26 mouse cellular contexts compared by ENCODE assay signal in the genomic region with DNA sequence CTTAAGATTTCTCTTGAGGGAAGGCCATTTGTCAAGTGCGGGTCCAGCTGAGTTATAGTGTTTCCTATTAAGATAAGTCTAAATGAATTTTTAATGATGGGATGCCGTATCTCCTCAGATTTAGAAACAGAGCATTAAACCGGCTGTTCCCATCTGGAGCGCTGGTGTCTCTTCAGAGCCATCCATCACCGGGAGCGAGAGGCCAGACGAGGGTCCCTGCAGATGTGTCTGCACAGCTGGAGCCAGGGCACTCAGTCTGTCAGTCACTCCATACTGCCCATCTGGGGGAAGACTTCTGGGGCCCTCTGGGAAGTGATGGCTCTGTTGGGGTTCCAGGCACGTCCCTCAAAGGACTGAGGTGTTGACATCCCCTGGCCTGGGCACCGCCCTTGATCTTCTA.
A peak's percentile ranks its signal among the peaks of the same experiment; 100 is the strongest.
DNase-seq lines count a peak whose midpoint lies in the region; ATAC-seq and TF ChIP-seq lines count a peak whose summit lies in the region.
"Had no signal": no experiment of that assay in that cellular context is flagged by ENCODE, and none has a peak within 500 bp of the region (broad histone marks: within the 10 kb centered on the region; RNA-seq: fewer than 3 reads in every experiment).

No protein-coding gene starts in this region.

- H3K27me3 ChIP-seq in heart, embryonic 11.5 days (ENCODE audit: control insufficient read depth, insufficient read depth, low read length), result no peaks in the 10 kb centered on the region
- H3K27me3 ChIP-seq in kidney, embryonic 16.5 days (ENCODE audit: insufficient read depth, low read length), result no peaks in the 10 kb centered on the region
- H3K27me3 ChIP-seq in kidney, adult 2 months (replicated peaks; ENCODE audit: control insufficient read depth, insufficient read depth, low read length), result no peaks in the 10 kb centered on the region
- H3K27me3 ChIP-seq in lung, embryonic 15.5 days, result no peaks in the 10 kb centered on the region
- no peaks in the 10 kb centered on the region for H3K27me3 ChIP-seq in hindbrain, embryonic 13.5 days
- H3K27me3 ChIP-seq: heart, embryonic 12.5 days; limb, embryonic 12.5 days; liver, embryonic 15.5 days; Patski had no signal

- WGBS in heart, embryonic 11.5 days (ENCODE audit: insufficient replicate concordance), result 62% methylated on average over 9 of the region's 9 CpGs
- 57% methylated on average over 9 of the region's 9 CpGs for WGBS in kidney, embryonic 16.5 days
- 61% methylated on average over 9 of the region's 9 CpGs for WGBS in kidney, adult 2 months
- WGBS in lung, embryonic 15.5 days, result 39% methylated on average over 9 of the region's 9 CpGs
- WGBS in hindbrain, embryonic 13.5 days, result 40% methylated on average over 9 of the region's 9 CpGs

- H3K9ac ChIP-seq in heart, embryonic 11.5 days (ENCODE audit: low read depth, low read length), result no peak overlapping the region
- no peak overlapping the region for H3K9ac ChIP-seq in kidney, embryonic 16.5 days (replicated peaks; ENCODE audit: low read length)
- no peak overlapping the region for H3K9ac ChIP-seq in lung, embryonic 15.5 days
- no peak overlapping the region for H3K9ac ChIP-seq in hindbrain, embryonic 13.5 days
- H3K9ac ChIP-seq: heart, embryonic 12.5 days; limb, embryonic 12.5 days; liver, embryonic 15.5 days had no signal

- H3K27ac ChIP-seq in heart, embryonic 11.5 days (ENCODE audit: low read depth, low read length), result no peak overlapping the region
- H3K27ac ChIP-seq in kidney, embryonic 16.5 days (ENCODE audit: low read length), result no peak overlapping the region
- H3K27ac ChIP-seq in kidney, adult 2 months (ENCODE audit: insufficient read depth, low read depth, low read length), result no peak overlapping the region
- no peak overlapping the region for H3K27ac ChIP-seq in lung, embryonic 15.5 days
- peak overlapping the region; percentile 70; the same call in 1 of the 2 replicates for H3K27ac ChIP-seq in hindbrain, embryonic 13.5 days
- H3K27ac ChIP-seq: gastrocnemius, adult 2 months; limb, embryonic 12.5 days; liver, embryonic 15.5 days; stomach, postnatal 0 days had no signal

- no peak for TF ChIP-seq CTCF in kidney, adult 2 months (conservative IDR thresholded peaks at IDR 0.05; ENCODE audit: insufficient read depth, insufficient read length, low read depth, low read length)

- no peaks in the 10 kb centered on the region for H3K4me1 ChIP-seq in heart, embryonic 11.5 days (ENCODE audit: control insufficient read depth, insufficient read depth, low read length)
- H3K4me1 ChIP-seq in kidney, embryonic 16.5 days (ENCODE audit: insufficient read depth, low read length), result no peaks in the 10 kb centered on the region
- H3K4me1 ChIP-seq in kidney, adult 2 months (ENCODE audit: control insufficient read depth, insufficient read depth, low read length), result no peaks in the 10 kb centered on the region
- H3K4me1 ChIP-seq in lung, embryonic 15.5 days, result no peaks in the 10 kb centered on the region
- H3K4me1 ChIP-seq in hindbrain, embryonic 13.5 days (replicated peaks), result peaks cover 17% of the 10 kb centered on the region
- H3K4me1 ChIP-seq: heart, embryonic 12.5 days; limb, embryonic 12.5 days; liver, embryonic 15.5 days had no signal

- no peaks in the 10 kb centered on the region for H3K9me3 ChIP-seq in heart, embryonic 11.5 days (replicated peaks; ENCODE audit: control insufficient read depth, low read length)
- H3K9me3 ChIP-seq in kidney, embryonic 16.5 days (ENCODE audit: low read length), result 0 out of 2 replicates have a peak, but pooled peaks cover 5% of the 10 kb centered on the region
- no peaks in the 10 kb centered on the region for H3K9me3 ChIP-seq in lung, embryonic 15.5 days
- H3K9me3 ChIP-seq in hindbrain, embryonic 13.5 days, result no peaks in the 10 kb centered on the region
- H3K9me3 ChIP-seq: limb, embryonic 12.5 days had no signal

- intact Hi-C loops in heart, postnatal 10 days (cut with DNase I), result no loop called here

- peak; percentile 1 to 10 for DNase-seq in heart, postnatal 10 days
- no peak for DNase-seq in kidney, adult 2 months
- no peak for DNase-seq in lung, postnatal 10 days
- no peak for DNase-seq in testis, postnatal 10 days (ENCODE audit: low spot score)
- DNase-seq: adrenal gland, postnatal 10 days; cerebellum, adult 8-10 months; cerebellum, postnatal 25 days; gastrocnemius, adult 2 months; gastrocnemius, postnatal 36 days; heart, adult 18-20 months; kidney, adult 18-20 months; right cerebral cortex, postnatal 4 days; thymus, adult 2 months; thymus, postnatal 4 days had no signal

- no peak overlapping the region for H3K4me2 ChIP-seq in heart, embryonic 11.5 days
- H3K4me2 ChIP-seq in kidney, embryonic 16.5 days (replicated peaks; ENCODE audit: low read depth, low read length), result no peak overlapping the region
- H3K4me2 ChIP-seq in lung, embryonic 15.5 days, result no peak overlapping the region
- no peak overlapping the region for H3K4me2 ChIP-seq in hindbrain, embryonic 13.5 days
- H3K4me2 ChIP-seq: heart, embryonic 12.5 days; limb, embryonic 12.5 days; liver, embryonic 15.5 days; midbrain, embryonic 11.5 days had no signal

- H3K4me3 ChIP-seq in heart, embryonic 11.5 days (ENCODE audit: low read depth, low read length), result no peak overlapping the region
- no peak overlapping the region for H3K4me3 ChIP-seq in kidney, embryonic 16.5 days (ENCODE audit: low read length)
- no peak overlapping the region for H3K4me3 ChIP-seq in kidney, adult 2 months (ENCODE audit: insufficient read depth, low read depth, low read length)
- no peak overlapping the region for H3K4me3 ChIP-seq in lung, embryonic 15.5 days
- H3K4me3 ChIP-seq in hindbrain, embryonic 13.5 days, result no peak overlapping the region
- H3K4me3 ChIP-seq: erythroblast, embryonic 14.5 days; gastrocnemius, adult 2 months; heart, embryonic 12.5 days; limb, embryonic 12.5 days; liver, embryonic 15.5 days had no signal

- no peak for ATAC-seq in heart, embryonic 11.5 days (replicated peaks; ENCODE audit: insufficient number of reproducible peaks, low FRiP score, low TSS enrichment)
- ATAC-seq in kidney, embryonic 16.5 days (ENCODE audit: low FRiP score, low TSS enrichment), result peak; percentile 39
- ATAC-seq in lung, embryonic 15.5 days (ENCODE audit: borderline replicate concordance, extremely low read depth, low FRiP score, low TSS enrichment), result peak; percentile 37; the same call in 1 of the 2 replicates
- ATAC-seq in hindbrain, embryonic 13.5 days (ENCODE audit: low FRiP score), result no peak
- ATAC-seq: midbrain, embryonic 16.5 days; Patski had no signal

- no peak for TF ChIP-seq POLR2A in kidney, adult 2 months (IDR thresholded peaks at IDR 0.05; ENCODE audit: low read depth, low read length)

- H3K36me3 ChIP-seq in heart, embryonic 11.5 days (ENCODE audit: control insufficient read depth, insufficient read depth, low read length), result no peaks in the 10 kb centered on the region
- no peaks in the 10 kb centered on the region for H3K36me3 ChIP-seq in kidney, embryonic 16.5 days (ENCODE audit: insufficient read depth, low read length)
- H3K36me3 ChIP-seq in kidney, adult 2 months (ENCODE audit: control insufficient read depth, insufficient read depth, low read length), result no peaks in the 10 kb centered on the region
- H3K36me3 ChIP-seq in lung, embryonic 15.5 days, result no peaks in the 10 kb centered on the region
- H3K36me3 ChIP-seq in hindbrain, embryonic 13.5 days, result no peaks in the 10 kb centered on the region
- H3K36me3 ChIP-seq: heart, embryonic 12.5 days; limb, embryonic 12.5 days; liver, embryonic 15.5 days had no signal

Comparison
In these comparisons a context has a peak if more than half of its experiments do, and no peak if none do; other contexts are left out.
1. DNase-seq: peak in heart, postnatal 10 days (2 of 2); none in kidney, adult 2 months (single experiment), lung, postnatal 10 days (single experiment) and testis, postnatal 10 days (single experiment).
2. ATAC-seq: peak in kidney, embryonic 16.5 days (single experiment) and lung, embryonic 15.5 days (single experiment); none in heart, embryonic 11.5 days (single experiment) and hindbrain, embryonic 13.5 days (single experiment).